Mouse (Mus musculus) cortical plate, adult 2 months (tissue): Measurements from ENCODE around the gene Flt3l.

Source experiments
- CTCF ChIP-seq: fragments of 200-500 bp; IDR thresholded peaks from 2 replicates; pipeline ENCODE4 v1.5.1; 2011; ENCODE audit warnings: mild to moderate bottlenecking, control low read depth, low read length; ENCODE audit not compliant: insufficient read depth; ENCODE audit errors: extremely low read depth
- POLR2A ChIP-seq: fragments of 200-500 bp; IDR thresholded peaks from 2 replicates; pipeline ENCODE4 v1.6.1; 2011; ENCODE audit warnings: mild to moderate bottlenecking, low read length, control low read depth; ENCODE audit not compliant: insufficient read depth; ENCODE audit errors: extremely low read depth

GRCm38 (mm10) chr7:45147267-45147666 lies 11.0 kb upstream of the Flt3l start:
- TF ChIP-seq CTCF = no peak
- TF ChIP-seq POLR2A = no peak
